Mouse (Mus musculus) myocyte (in vitro differentiated cells): ENCODE measurements around the gene Sirt3.

Experiments
- CEBPB ChIP-seq: IDR thresholded peaks from 2 replicates; pipeline ENCODE4 v1.6.1; 2011; ENCODE audit warnings: mild to moderate bottlenecking, moderate library complexity; ENCODE audit not compliant: poor library complexity, insufficient read depth, severe bottlenecking
- E2F4 ChIP-seq: IDR thresholded peaks from one replicate; pipeline ENCODE4 v1.6.1; 2011; ENCODE audit warnings: mild to moderate bottlenecking, control low read depth, moderate library complexity; ENCODE audit not compliant: insufficient read depth
- POLR2A ChIP-seq: IDR thresholded peaks from one replicate; pipeline ENCODE4 v1.6.1; 2011; ENCODE audit warnings: low read depth, mild to moderate bottlenecking, control low read depth, moderate library complexity; ENCODE audit not compliant: insufficient read length
- POLR2AphosphoS2 ChIP-seq: IDR thresholded peaks from one replicate; pipeline ENCODE4 v1.6.1; 2011; ENCODE audit warnings: low read depth, control low read depth; ENCODE audit not compliant: insufficient read length
- SRF ChIP-seq: IDR thresholded peaks from one replicate; pipeline ENCODE4 v1.6.1; 2011; ENCODE audit warnings: low read depth; ENCODE audit not compliant: control insufficient read depth, insufficient read length
- TCF12 ChIP-seq: IDR thresholded peaks from one replicate; pipeline ENCODE4 v1.6.1; 2011; ENCODE audit warnings: mild to moderate bottlenecking, control low read depth; ENCODE audit not compliant: poor library complexity, insufficient read depth, severe bottlenecking
- USF1 ChIP-seq: IDR thresholded peaks from one replicate; pipeline ENCODE4 v1.6.1; 2011; ENCODE audit warnings: low read depth, mild to moderate bottlenecking, control low read depth, moderate library complexity

- TF ChIP-seq E2F4 (no peak), POLR2A (no peak), SRF (no peak), USF1 (no peak), POLR2AphosphoS2 (no peak), TCF12 (no peak), CEBPB (no peak)
Observed at GRCm38 (mm10) chr7:140821653-140822329, 60.3 kb downstream of the Sirt3 start, which contains the start of gene Zfp941.
